Mouse (Mus musculus): ENCODE measurements around the gene Cdc40.
"Not testable (repeated sequence)": the region's sequence is repeated elsewhere in the genome, so short reads cannot be mapped to it uniquely, and the experiment has no call there.

Gene Cdc40

GRCm38 (mm10) chr10:40857599-40857998 is 25.5 kb downstream of the Cdc40 start:
- no peak for DNase-seq (ENCODE audit: low spot score)

GRCm38 (mm10) chr10:40856703-40857102 is 26.4 kb downstream of the Cdc40 start:
- DNase-seq (ENCODE audit: low spot score): no peak

- no peak for DNase-seq (ENCODE audit: low spot score)
These were observed 27.5 kb downstream of the Cdc40 start for GRCm38 (mm10) chr10:40855616-40856015.

- DNase-seq (ENCODE audit: low spot score): no peak
These were observed 32.0 kb downstream of the Cdc40 start for GRCm38 (mm10) chr10:40851138-40851537.

- DNase-seq (ENCODE audit: low spot score): no peak
These were observed 32.5 kb downstream of the Cdc40 start for GRCm38 (mm10) chr10:40850644-40851043.

GRCm38 (mm10) chr10:40847176-40847874 is 35.8 kb downstream of the Cdc40 start:
- DNase-seq (ENCODE audit: low spot score): no peak

GRCm38 (mm10) chr10:40845626-40846025 is 37.5 kb downstream of the Cdc40 start:
- no peak for DNase-seq (ENCODE audit: low spot score)

GRCm38 (mm10) chr10:40844546-40844945 is 38.6 kb downstream of the Cdc40 start:
- DNase-seq (ENCODE audit: low spot score): no peak

- no peak for DNase-seq (ENCODE audit: low spot score)
These were observed 39.3 kb downstream of the Cdc40 start for GRCm38 (mm10) chr10:40843841-40844240.

- DNase-seq (ENCODE audit: low spot score): no peak
These were observed 43.0 kb downstream of the Cdc40 start for GRCm38 (mm10) chr10:40840086-40840485.

- no peak for DNase-seq (ENCODE audit: low spot score)
These were observed 51.8 kb downstream of the Cdc40 start for GRCm38 (mm10) chr10:40831267-40831666.

- no peak for DNase-seq (ENCODE audit: low spot score)
These were observed 52.8 kb downstream of the Cdc40 start for GRCm38 (mm10) chr10:40830312-40830711.

- DNase-seq (ENCODE audit: low spot score): peak; percentile 46
These were observed 55.4 kb downstream of the Cdc40 start for GRCm38 (mm10) chr10:40827706-40828105.

- no peak for DNase-seq (ENCODE audit: low spot score)
These were observed 57.2 kb downstream of the Cdc40 start for GRCm38 (mm10) chr10:40825952-40826351.

- no peak for DNase-seq (ENCODE audit: low spot score)
These were observed 66.6 kb downstream of the Cdc40 start for GRCm38 (mm10) chr10:40816471-40816870.

GRCm38 (mm10) chr10:40813627-40814026 is 69.5 kb downstream of the Cdc40 start:
- no peak for DNase-seq (ENCODE audit: low spot score)

GRCm38 (mm10) chr10:40809411-40809910 is 73.7 kb downstream of the Cdc40 start:
- not testable (repeated sequence) for DNase-seq (ENCODE audit: low spot score)

GRCm38 (mm10) chr10:40806221-40806620 is 76.9 kb downstream of the Cdc40 start:
- DNase-seq (ENCODE audit: low spot score): no peak

GRCm38 (mm10) chr10:40805221-40805620 is 77.9 kb downstream of the Cdc40 start:
- DNase-seq (ENCODE audit: low spot score): no peak

- no peak for DNase-seq (ENCODE audit: low spot score)
These were observed 91.0 kb downstream of the Cdc40 start for GRCm38 (mm10) chr10:40792115-40792514.

GRCm38 (mm10) chr10:40790406-40790805 is 92.7 kb downstream of the Cdc40 start:
- no peak for DNase-seq (ENCODE audit: low spot score)
